15 mouse cellular contexts compared by ENCODE assay signal in the genomic region with DNA sequence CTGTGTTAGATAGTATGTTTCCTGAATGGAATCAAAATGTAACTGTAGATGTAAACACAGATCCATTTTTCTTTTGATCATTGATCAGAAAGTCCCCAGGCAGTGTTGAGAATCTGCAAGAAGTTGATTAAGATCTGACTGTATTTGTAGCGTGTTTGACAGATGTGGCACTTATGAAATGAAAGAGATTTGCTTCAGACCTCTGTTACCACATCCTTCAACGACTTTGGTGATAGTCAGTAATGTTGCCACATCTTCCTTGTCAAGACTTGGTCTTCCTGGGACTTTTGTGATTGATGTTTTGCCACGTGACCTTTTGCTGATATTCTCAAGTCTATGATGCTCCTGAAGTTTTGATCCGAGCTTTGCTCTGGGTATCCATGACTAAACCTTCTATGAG. TPM values are rescaled to one million over a fixed set of nuclear protein-coding genes. Genes with fewer than 3 reads are reported as not detected.
"Had no signal": no experiment of that assay in that cellular context is flagged by ENCODE, and none has a peak within 500 bp of the region (broad histone marks: within the 10 kb centered on the region; RNA-seq: fewer than 3 reads in every experiment).

No protein-coding gene starts in this region.

- H3K27ac ChIP-seq: limb, embryonic 12.5 days; liver, embryonic 14.5 days; midbrain, embryonic 13.5 days; neural tube, embryonic 15.5 days had no signal

- H3K4me1 ChIP-seq: limb, embryonic 12.5 days; midbrain, embryonic 13.5 days; neural tube, embryonic 15.5 days had no signal

- H3K27me3 ChIP-seq: limb, embryonic 12.5 days; midbrain, embryonic 13.5 days; neural tube, embryonic 15.5 days had no signal

- ATAC-seq: intestine, postnatal 0 days; midbrain, embryonic 13.5 days had no signal

- H3K36me3 ChIP-seq: limb, embryonic 12.5 days; midbrain, embryonic 13.5 days; neural tube, embryonic 15.5 days had no signal

- H3K4me3 ChIP-seq: limb, embryonic 12.5 days; midbrain, embryonic 13.5 days; neural tube, embryonic 15.5 days had no signal

- DNase-seq: kidney, adult 8-10 months; kidney, postnatal 25 days; lung, adult 18-20 months; retina, postnatal 1 day; right cerebral cortex, postnatal 4 days; spleen, adult 18-20 months; thymus, adult 18-20 months had no signal

RNA-seq across cellular contexts. Expression of a gene that starts 35.3 kb away (rescaled TPM):
- total RNA-seq: layer of hippocampus, postnatal 25 days; liver, adult 2 months had no signal
- polyA plus RNA-seq: liver, adult 2 months; neural tube, embryonic 11.5 days had no signal
